Mouse (Mus musculus) hindbrain, embryonic 11.5 days (tissue): ENCODE results near the gene Gm10717. TPM values are rescaled to one million over a fixed set of nuclear protein-coding genes. Genes with fewer than 3 reads are reported as not detected.
"Not testable (repeated sequence)": the region's sequence is repeated elsewhere in the genome, so short reads cannot be mapped to it uniquely, and the experiment has no call there.

ENCODE experiments used
- ATAC-seq: fragments of 200-750 bp; cut with Nextera tagmentation; 2 replicates; pipeline ENCODE4 v1.8.0; 2017; ENCODE audit warnings: mild to moderate bottlenecking, moderate TSS enrichment, moderate library complexity; ENCODE audit not compliant: low FRiP score
- DNase-seq: peaks from one replicate; pipeline ENCODE4 v3.0.0-alpha.2; 2015; ENCODE audit warnings: low spot score
- H3K27ac ChIP-seq: fragments of 300-500 bp; sonication (generic); 2 replicates; pipeline ENCODE4 v1.5.1; 2014; ENCODE audit warnings: mild to moderate bottlenecking, low read depth, low read length
- H3K27me3 ChIP-seq: fragments of 300-500 bp; sonication (generic); 2 replicates; pipeline ENCODE4 v1.6.1; 2014; ENCODE audit warnings: mild to moderate bottlenecking, low read length, moderate library complexity, mixed read lengths; ENCODE audit not compliant: control insufficient read depth, insufficient read depth
- H3K36me3 ChIP-seq: fragments of 300-500 bp; sonication (generic); 2 replicates; pipeline ENCODE4 v1.6.1; 2014; ENCODE audit warnings: mild to moderate bottlenecking, low read length, moderate library complexity, mixed read lengths; ENCODE audit not compliant: control insufficient read depth, insufficient read depth
- H3K4me1 ChIP-seq: fragments of 300-500 bp; sonication (generic); replicated peaks from 2 replicates; pipeline ENCODE4 v1.6.1; 2014; ENCODE audit warnings: low read length, mixed read lengths; ENCODE audit not compliant: control insufficient read depth, insufficient read depth
- H3K4me2 ChIP-seq: fragments of 300-500 bp; sonication (generic); replicated peaks from 2 replicates; pipeline ENCODE4 v1.6.1; 2014; ENCODE audit warnings: mild to moderate bottlenecking, low read depth, low read length
- H3K4me3 ChIP-seq: fragments of 300-500 bp; sonication (generic); 2 replicates; pipeline ENCODE4 v1.5.1; 2014; ENCODE audit warnings: low read depth, low read length
- H3K9ac ChIP-seq: fragments of 300-500 bp; sonication (generic); 2 replicates; pipeline ENCODE4 v1.6.1; 2014; ENCODE audit warnings: low read depth, low read length
- H3K9me3 ChIP-seq: fragments of 300-500 bp; sonication (generic); 2 replicates; pipeline ENCODE4 v1.6.1; 2016; ENCODE audit warnings: low read length; ENCODE audit not compliant: control insufficient read depth
- WGBS: fragments of 180-500 bp; shearing (Covaris S2); extraction: QIAGEN DNeasy Blood & Tissue Kit; methylation state at CpG from one replicate; pipeline ENCODE4 v1.1.7; 2014; 5-methylcytosine and 5-hydroxymethylcytosine counted together
- polyA plus RNA-seq: library from polyadenylated mRNA; unstranded; fragments of >200 nt; fragmentation: Nextera tagmentation; extraction: Ambion mirVana; gene quantifications from 2 replicates; pipeline ENCODE4 v1.2.1, GENCODE M21; 2014

The Gm10717 gene
- 0.88 and 1.1 TPM in 2 replicates for polyA plus RNA-seq

DNA sequence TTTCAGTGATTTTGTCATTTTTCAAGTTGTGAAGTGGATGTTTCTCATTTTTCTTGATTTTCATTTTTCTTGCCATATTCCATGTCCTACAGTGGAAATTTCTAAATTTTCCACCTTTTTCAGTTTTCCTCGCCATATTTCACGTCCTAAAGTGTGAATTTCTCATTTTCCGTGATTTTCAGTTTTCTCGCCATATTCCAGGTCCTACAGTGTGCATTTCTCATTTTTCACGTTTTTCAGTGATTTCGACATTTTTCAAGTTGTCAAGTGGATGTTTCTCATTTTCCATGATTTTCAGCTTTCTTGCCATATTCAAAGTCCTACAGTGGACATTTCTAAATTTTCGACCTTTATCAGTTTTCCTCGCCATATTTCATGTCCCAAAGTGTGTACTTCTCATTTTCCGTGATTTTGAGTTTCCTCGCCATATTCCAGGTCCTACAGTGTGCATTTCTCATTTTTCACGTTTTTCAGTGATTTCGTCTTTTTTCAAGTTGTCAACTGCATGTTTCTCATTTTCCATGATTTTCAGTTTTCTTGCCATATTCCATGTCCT is at the start of gene Gm10717:
Gene Gm10717, plus strand, starts transcription at position 506 of the 556 bp plus-strand sequence.
- not testable (repeated sequence) for H3K4me2 ChIP-seq, H3K9ac ChIP-seq, H3K36me3 ChIP-seq, DNase-seq, H3K27me3 ChIP-seq, H3K27ac ChIP-seq, ATAC-seq, H3K9me3 ChIP-seq, H3K4me3 ChIP-seq, H3K4me1 ChIP-seq
- 75% methylated on average over 12 of the region's 12 CpGs for WGBS

DNA sequence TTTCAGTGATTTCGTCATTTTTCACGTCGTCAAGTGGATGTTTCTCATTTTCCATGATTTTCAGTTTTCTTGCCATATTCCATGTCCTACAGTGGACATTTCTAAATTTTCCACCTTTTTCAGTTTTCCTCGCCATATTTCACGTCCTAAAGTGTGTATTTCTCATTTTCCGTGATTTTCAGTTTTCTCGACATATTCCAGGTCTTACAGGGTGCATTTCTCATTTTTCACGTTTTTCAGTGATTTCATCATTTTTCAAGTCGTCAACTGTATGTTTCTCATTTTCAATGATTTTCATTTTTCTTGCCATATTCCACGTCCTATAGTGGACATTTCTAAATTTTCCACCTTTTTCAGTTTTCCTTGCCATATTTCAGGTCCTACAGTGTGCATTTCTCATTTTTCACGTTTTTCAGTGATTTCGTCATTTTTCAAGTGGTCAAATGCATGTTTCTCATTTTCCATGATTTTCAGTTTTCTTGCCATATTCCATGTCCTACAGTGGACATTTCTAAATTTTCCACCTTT is 24.7 kb upstream of the Gm10717 start, which contains the start of gene Gm10722:
Gene Gm10722, plus strand, starts transcription at position 478 of the 528 bp plus-strand sequence.
- not testable (repeated sequence) for H3K36me3 ChIP-seq, H3K4me2 ChIP-seq, H3K27me3 ChIP-seq, ATAC-seq, H3K27ac ChIP-seq, H3K9ac ChIP-seq, H3K4me3 ChIP-seq, H3K4me1 ChIP-seq, H3K9me3 ChIP-seq
- DNase-seq = peak; percentile 58
- WGBS = 66% methylated on average over 12 of the region's 12 CpGs

DNA sequence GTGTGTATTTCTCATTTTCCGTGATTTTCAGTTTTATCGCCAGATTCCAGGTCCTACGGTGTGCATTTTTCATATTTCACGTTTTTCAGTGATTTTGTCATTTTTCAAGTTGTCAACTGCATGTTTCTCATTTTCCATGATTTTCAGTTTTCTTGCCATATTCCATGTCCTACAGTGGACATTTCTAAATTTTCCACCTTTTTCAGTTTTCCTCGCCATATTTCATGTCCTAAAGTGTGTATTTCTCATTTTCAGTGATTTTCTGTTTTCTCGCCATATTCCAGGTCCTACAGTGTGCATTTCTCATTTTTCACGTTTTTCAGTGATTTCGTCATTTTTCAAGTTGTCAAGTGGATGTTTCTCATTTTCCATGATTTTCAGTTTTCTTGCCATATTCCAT is 24.2 kb upstream of the Gm10717 start:
- WGBS = 67% methylated on average over 8 of the region's 8 CpGs

DNA sequence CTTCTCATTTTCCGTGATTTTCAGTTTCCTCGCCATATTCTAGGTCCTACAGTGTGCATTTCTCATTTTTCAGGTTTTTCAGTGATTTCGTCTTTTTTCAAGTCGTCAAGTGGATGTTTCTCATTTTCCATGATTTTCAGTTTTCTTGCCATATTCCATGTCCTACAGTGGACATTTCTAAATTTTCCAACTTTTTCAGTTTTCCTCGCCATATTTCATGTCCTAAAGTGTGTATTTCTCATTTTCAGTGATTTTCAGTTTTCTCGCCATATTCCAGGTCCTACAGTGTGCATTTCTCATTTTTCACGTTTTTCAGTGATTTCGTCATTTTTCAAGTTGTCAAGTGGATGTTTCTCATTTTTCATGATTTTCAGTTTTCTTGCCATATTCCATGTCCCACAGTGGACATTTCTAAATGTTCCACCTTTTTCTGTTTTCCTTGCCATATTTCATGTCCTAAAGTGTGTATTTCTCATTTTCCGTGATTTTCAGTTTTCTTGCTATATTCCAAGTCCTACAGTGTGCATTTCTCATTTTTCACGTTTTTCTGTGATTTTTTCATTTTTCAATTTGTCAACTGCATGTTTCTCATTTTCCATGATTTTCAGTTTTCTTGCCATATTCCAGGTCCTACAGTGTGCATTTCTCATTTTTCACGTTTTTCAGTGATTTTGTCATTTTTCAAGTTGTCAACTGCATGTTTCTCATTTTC is 23.1 kb upstream of the Gm10717 start:
- WGBS = 56% methylated on average over 8 of the region's 11 CpGs
- ATAC-seq = peak; percentile 90
- H3K4me3 ChIP-seq, H3K27me3 ChIP-seq, H3K4me2 ChIP-seq, H3K9me3 ChIP-seq, H3K4me1 ChIP-seq, H3K36me3 ChIP-seq, H3K27ac ChIP-seq, H3K9ac ChIP-seq: not testable (repeated sequence)
- DNase-seq = peak; percentile 82

More for the DNA sequence above, 24.2 kb upstream of the Gm10717 start:
- not testable (repeated sequence) for H3K4me3 ChIP-seq, ATAC-seq, H3K9ac ChIP-seq, H3K36me3 ChIP-seq, H3K4me1 ChIP-seq, H3K27ac ChIP-seq, DNase-seq, H3K27me3 ChIP-seq, H3K9me3 ChIP-seq, H3K4me2 ChIP-seq

DNA sequence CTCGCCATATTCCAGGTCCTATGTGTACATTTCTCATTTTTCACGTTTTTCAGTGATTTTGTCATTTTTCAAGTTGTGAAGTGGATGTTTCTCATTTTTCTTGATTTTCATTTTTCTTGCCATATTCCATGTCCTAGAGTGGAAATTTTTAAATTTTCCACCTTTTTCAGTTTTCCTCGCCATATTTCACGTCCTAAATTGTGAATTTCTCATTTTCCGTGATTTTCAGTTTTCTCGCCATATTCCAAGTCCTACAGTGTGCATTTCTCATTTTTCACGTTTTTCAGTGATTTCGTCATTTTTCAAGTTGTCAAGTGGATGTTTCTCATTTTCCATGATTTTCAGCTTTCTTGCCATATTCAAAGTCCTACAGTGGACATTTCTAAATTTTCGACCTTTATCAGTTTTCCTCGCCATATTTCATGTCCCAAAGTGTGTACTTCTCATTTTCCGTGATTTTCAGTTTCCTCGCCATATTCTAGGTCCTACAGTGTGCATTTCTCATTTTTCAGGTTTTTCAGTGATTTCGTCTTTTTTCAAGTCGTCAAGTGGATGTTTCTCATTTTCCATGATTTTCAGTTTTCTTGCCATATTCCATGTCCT is 22.3 kb upstream of the Gm10717 start, which contains the start of gene Gm11168:
Gene Gm11168, plus strand, starts transcription at position 553 of the 603 bp plus-strand sequence.
- not testable (repeated sequence) for H3K9ac ChIP-seq, H3K4me1 ChIP-seq, H3K36me3 ChIP-seq, DNase-seq, H3K4me2 ChIP-seq, ATAC-seq, H3K4me3 ChIP-seq, H3K9me3 ChIP-seq, H3K27ac ChIP-seq, H3K27me3 ChIP-seq
- WGBS = 70% methylated on average over 6 of the region's 14 CpGs

DNA sequence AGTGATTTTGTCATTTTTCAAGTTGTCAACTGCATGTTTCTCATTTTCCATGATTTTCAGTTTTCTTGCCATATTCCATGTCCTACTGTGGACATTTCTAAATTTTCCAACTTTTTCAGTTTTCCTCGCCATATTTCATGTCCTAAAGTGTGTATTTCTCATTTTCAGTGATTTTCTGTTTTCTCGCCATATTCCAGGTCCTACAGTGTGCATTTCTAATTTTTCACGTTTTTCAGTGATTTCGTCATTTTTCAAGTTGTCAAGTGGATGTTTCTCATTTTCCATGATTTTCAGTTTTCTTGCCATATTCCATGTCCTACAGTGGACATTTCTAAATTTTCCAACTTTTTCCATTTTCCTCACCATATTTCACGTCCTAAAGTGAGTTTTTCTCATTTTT is 19.0 kb upstream of the Gm10717 start:
- 0 out of 2 replicates have a peak, but pooled peaks have one; percentile 1 for ATAC-seq
- 84% methylated on average over 1 of the region's 5 CpGs for WGBS
- not testable (repeated sequence) for H3K27me3 ChIP-seq

DNA sequence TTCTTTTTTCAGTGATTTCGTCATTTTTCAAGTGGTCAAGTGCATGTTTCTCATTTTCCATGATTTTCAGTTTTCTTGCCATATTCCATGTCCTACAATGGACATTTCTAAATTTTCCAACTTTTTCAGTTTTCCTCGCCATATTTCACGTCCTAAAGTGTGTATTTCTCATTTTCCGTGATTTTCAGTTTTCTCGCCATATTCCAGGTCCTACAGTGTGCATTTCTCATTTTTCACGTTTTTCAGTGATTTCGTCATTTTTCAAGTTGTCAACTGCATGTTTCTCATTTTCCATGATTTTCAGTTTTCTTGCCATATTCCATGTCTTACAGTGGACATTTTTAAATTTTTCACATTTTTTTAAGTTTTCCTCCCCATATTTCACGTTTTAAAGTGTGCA is 18.6 kb upstream of the Gm10717 start:
- WGBS = 60% methylated on average over 7 of the region's 8 CpGs
- not testable (repeated sequence) for H3K27me3 ChIP-seq, DNase-seq, H3K9ac ChIP-seq, H3K4me1 ChIP-seq, H3K4me3 ChIP-seq, H3K4me2 ChIP-seq, H3K36me3 ChIP-seq, H3K9me3 ChIP-seq, H3K27ac ChIP-seq
- peak; percentile 79 for ATAC-seq

More for the DNA sequence above, 19.0 kb upstream of the Gm10717 start:
- not testable (repeated sequence) for H3K9ac ChIP-seq, H3K27ac ChIP-seq, H3K4me3 ChIP-seq, H3K36me3 ChIP-seq, H3K9me3 ChIP-seq, DNase-seq, H3K4me2 ChIP-seq, H3K4me1 ChIP-seq

DNA sequence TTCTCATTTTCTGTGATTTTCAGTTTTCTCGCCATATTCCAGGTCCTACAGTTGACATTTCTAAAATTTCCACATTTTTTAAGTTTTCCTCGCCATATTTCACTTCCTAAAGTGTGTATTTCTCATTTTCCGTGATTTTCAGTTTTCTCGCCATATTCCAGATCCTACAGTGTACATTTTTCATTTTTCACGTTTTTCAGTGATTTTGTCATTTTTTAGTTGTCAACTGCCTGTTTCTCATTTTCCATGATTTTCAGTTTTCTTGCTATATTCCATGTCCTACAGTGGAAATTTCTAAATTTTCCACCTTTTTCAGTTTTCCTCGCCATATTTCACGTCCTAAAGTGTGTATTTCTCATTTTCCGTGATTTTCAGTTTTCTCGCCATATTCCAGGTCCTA is 17.9 kb upstream of the Gm10717 start:
- not testable (repeated sequence) for H3K9ac ChIP-seq, H3K27ac ChIP-seq, H3K4me1 ChIP-seq, H3K4me2 ChIP-seq, ATAC-seq, H3K4me3 ChIP-seq, H3K9me3 ChIP-seq, H3K36me3 ChIP-seq, H3K27me3 ChIP-seq
- WGBS = 76% methylated on average over 7 of the region's 9 CpGs
- peak; percentile 42 for DNase-seq
